ENCODE assay signal across 13 mouse cellular contexts in genomic region chr15:24778234-24778633, GRCm38 (mm10).
"Had no signal": no experiment of that assay in that cellular context is flagged by ENCODE, and none has a peak within 500 bp of the region (broad histone marks: within the 10 kb centered on the region; RNA-seq: fewer than 3 reads in every experiment).

No protein-coding gene starts in this region.

- H3K36me3 ChIP-seq: limb, embryonic 15.5 days; liver, embryonic 12.5 days; midbrain, embryonic 12.5 days; stomach, embryonic 15.5 days had no signal

- H3K9ac ChIP-seq: limb, embryonic 15.5 days; liver, embryonic 12.5 days; lung, embryonic 14.5 days; midbrain, embryonic 12.5 days; stomach, embryonic 15.5 days had no signal

- H3K27me3 ChIP-seq: limb, embryonic 15.5 days; liver, embryonic 12.5 days; midbrain, embryonic 12.5 days; stomach, embryonic 15.5 days had no signal

- H3K4me2 ChIP-seq: limb, embryonic 15.5 days; liver, embryonic 12.5 days; lung, embryonic 14.5 days; midbrain, embryonic 12.5 days; stomach, embryonic 15.5 days had no signal

- ATAC-seq: intestine, postnatal 0 days; liver, embryonic 12.5 days had no signal

- H3K27ac ChIP-seq: limb, embryonic 15.5 days; liver, embryonic 12.5 days; midbrain, embryonic 12.5 days; stomach, embryonic 15.5 days had no signal

- H3K9me3 ChIP-seq: limb, embryonic 15.5 days; liver, embryonic 12.5 days; midbrain, embryonic 12.5 days; stomach, embryonic 15.5 days had no signal

- H3K4me3 ChIP-seq: limb, embryonic 15.5 days; liver, embryonic 12.5 days; midbrain, embryonic 12.5 days; stomach, embryonic 15.5 days had no signal

- DNase-seq: kidney, adult 8-10 months; kidney, postnatal 25 days; layer of hippocampus, postnatal 36 days; lung, embryonic 14.5 days; lung, postnatal 10 days; lung, postnatal 4 days; right cerebral cortex, postnatal 14 days; thymus, postnatal 36 days had no signal

- H3K4me1 ChIP-seq: limb, embryonic 15.5 days; liver, embryonic 12.5 days; midbrain, embryonic 12.5 days; stomach, embryonic 15.5 days had no signal
